ENCODE assay signal across 17 mouse cellular contexts in genomic region chr5:113952519-113952918, GRCm38 (mm10). TPM values are rescaled to one million over a fixed set of nuclear protein-coding genes. Genes with fewer than 3 reads are reported as not detected.
DNase-seq lines count a peak whose midpoint lies in the region; ATAC-seq and TF ChIP-seq lines count a peak whose summit lies in the region.
"Had no signal": no experiment of that assay in that cellular context is flagged by ENCODE, and none has a peak within 500 bp of the region (broad histone marks: within the 10 kb centered on the region; RNA-seq: fewer than 3 reads in every experiment).

No protein-coding gene starts in this region.

- no peaks in the 10 kb centered on the region for H3K79me3 ChIP-seq in C2C12 (ENCODE audit: low read depth)

- H3K9ac ChIP-seq in heart, embryonic 15.5 days, result no peak overlapping the region
- no peak overlapping the region for H3K9ac ChIP-seq in liver, embryonic 16.5 days (ENCODE audit: low read depth, low read length)
- no peak overlapping the region for H3K9ac ChIP-seq in forebrain, postnatal 0 days
- H3K9ac ChIP-seq: forebrain, embryonic 13.5 days; kidney, embryonic 15.5 days had no signal

- no peaks in the 10 kb centered on the region for H3K79me2 ChIP-seq in C2C12 (ENCODE audit: control insufficient read depth, insufficient read depth)

- peak overlapping the region; percentile 79 for H3K27ac ChIP-seq in heart, embryonic 15.5 days
- H3K27ac ChIP-seq in liver, embryonic 16.5 days (ENCODE audit: low read length), result peak overlapping the region; percentile 81
- no peak overlapping the region for H3K27ac ChIP-seq in forebrain, postnatal 0 days (ENCODE audit: low read depth, low read length)
- H3K27ac ChIP-seq: kidney, embryonic 15.5 days had no signal

- no peak for TF ChIP-seq CTCF in C2C12 (IDR thresholded peaks at IDR 0.05; ENCODE audit: control insufficient read depth, insufficient read depth, insufficient read length)
- TF ChIP-seq CTCF in forebrain, postnatal 0 days (IDR thresholded peaks at IDR 0.05; ENCODE audit: low read depth), result no peak

- no peak for ATAC-seq in heart, embryonic 15.5 days (replicated peaks; ENCODE audit: insufficient number of reproducible peaks, insufficient read depth, low FRiP score, low read depth)
- peak; percentile 66 for ATAC-seq in common myeloid progenitor, adult 5-6 weeks (replicated peaks; ENCODE audit: low read depth, poor library complexity, severe bottlenecking)
- ATAC-seq in liver, embryonic 16.5 days (ENCODE audit: low read depth), result no peak
- ATAC-seq in forebrain, postnatal 0 days, result no peak
- ATAC-seq: CD4-positive, CD25-positive, alpha-beta regulatory T cell, adult 4 months; forebrain, embryonic 13.5 days; Patski had no signal

- H3ac ChIP-seq in C2C12 (ENCODE audit: control insufficient read depth, insufficient read length, low read depth), result peak overlapping the region; percentile 12

- no peaks in the 10 kb centered on the region for H3K27me3 ChIP-seq in heart, embryonic 15.5 days
- no peaks in the 10 kb centered on the region for H3K27me3 ChIP-seq in C2C12 (ENCODE audit: control insufficient read depth, insufficient read depth, insufficient read length)
- no peaks in the 10 kb centered on the region for H3K27me3 ChIP-seq in liver, embryonic 16.5 days (ENCODE audit: control insufficient read depth, insufficient read depth, low read depth, low read length)
- H3K27me3 ChIP-seq in forebrain, postnatal 0 days (ENCODE audit: insufficient read depth, low read length), result no peaks in the 10 kb centered on the region
- H3K27me3 ChIP-seq: forebrain, embryonic 13.5 days; kidney, embryonic 15.5 days; Patski had no signal

- no peak overlapping the region for H3K4me2 ChIP-seq in heart, embryonic 15.5 days
- peak overlapping the region; percentile 44; the same call in 1 of the 2 replicates for H3K4me2 ChIP-seq in liver, embryonic 16.5 days (ENCODE audit: low read depth, low read length)
- H3K4me2 ChIP-seq in forebrain, postnatal 0 days (ENCODE audit: low read depth), result no peak overlapping the region
- H3K4me2 ChIP-seq: forebrain, embryonic 13.5 days; kidney, embryonic 15.5 days had no signal

- no peak for DNase-seq in heart, postnatal 14 days
- DNase-seq in forebrain, postnatal 0 days, result no peak
- no peak for DNase-seq in spleen, adult 12 weeks (ENCODE audit: low spot score)
- no peak for DNase-seq in frontal cortex, postnatal 14 days (ENCODE audit: low spot score in 2 of 2)
- DNase-seq: cerebellum, adult 8-10 months; left cerebral cortex, postnatal 4 days; right cerebral cortex, postnatal 25 days; thymus, postnatal 36 days had no signal

- H3K4me3 ChIP-seq in heart, embryonic 15.5 days, result no peak overlapping the region
- no peak overlapping the region for H3K4me3 ChIP-seq in C2C12 (ENCODE audit: insufficient read depth, poor library complexity, severe bottlenecking)
- H3K4me3 ChIP-seq in liver, embryonic 16.5 days (ENCODE audit: low read depth, low read length), result no peak overlapping the region
- no peak overlapping the region for H3K4me3 ChIP-seq in forebrain, postnatal 0 days (ENCODE audit: low read depth, low read length)
- H3K4me3 ChIP-seq: forebrain, embryonic 13.5 days; kidney, embryonic 15.5 days had no signal

- peaks cover 46% of the 10 kb centered on the region for H3K4me1 ChIP-seq in heart, embryonic 15.5 days (replicated peaks)
- peaks cover 27% of the 10 kb centered on the region for H3K4me1 ChIP-seq in liver, embryonic 16.5 days (ENCODE audit: control insufficient read depth, low read depth, low read length)
- no peaks in the 10 kb centered on the region for H3K4me1 ChIP-seq in forebrain, postnatal 0 days (ENCODE audit: insufficient read depth)

- no peaks in the 10 kb centered on the region for H3K9me3 ChIP-seq in heart, embryonic 15.5 days (replicated peaks)
- no peaks in the 10 kb centered on the region for H3K9me3 ChIP-seq in liver, embryonic 16.5 days (replicated peaks; ENCODE audit: control insufficient read depth, low read length)
- no peaks in the 10 kb centered on the region for H3K9me3 ChIP-seq in forebrain, postnatal 0 days (ENCODE audit: low read length)
- H3K9me3 ChIP-seq: forebrain, embryonic 13.5 days; kidney, embryonic 15.5 days had no signal

- 51% methylated on average over 10 of the region's 10 CpGs for WGBS in heart, embryonic 15.5 days
- 15% methylated on average over 10 of the region's 10 CpGs for WGBS in liver, embryonic 16.5 days (ENCODE audit: insufficient replicate concordance)
- 93% methylated on average over 10 of the region's 10 CpGs for WGBS in forebrain, postnatal 0 days

- intact Hi-C loops in heart, postnatal 14 days (cut with DNase I), result no loop called here

- H3K36me3 ChIP-seq in heart, embryonic 15.5 days, result peaks cover 47% of the 10 kb centered on the region
- H3K36me3 ChIP-seq in C2C12 (ENCODE audit: control insufficient read depth, insufficient read depth), result peaks cover 22% of the 10 kb centered on the region
- peaks cover 42% of the 10 kb centered on the region for H3K36me3 ChIP-seq in liver, embryonic 16.5 days (ENCODE audit: control insufficient read depth, insufficient read depth)
- peaks cover 58% of the 10 kb centered on the region for H3K36me3 ChIP-seq in forebrain, postnatal 0 days (ENCODE audit: insufficient read depth)

TF ChIP-seq in C2C12, 6 proteins besides CTCF, POLR2A, EP300 and RAD21:
- TF ChIP-seq MYOD1 (IDR thresholded peaks at IDR 0.05; ENCODE audit: control insufficient read depth, insufficient read length, low read depth) (peak; percentile 5), USF1 (IDR thresholded peaks at IDR 0.05; ENCODE audit: low read depth) (no peak)

RNA-seq across cellular contexts. Expression of gene Ssh1, which starts 41.2 kb away (rescaled TPM):
- 9.0 and 11.7 TPM in 2 replicates for polyA plus RNA-seq in heart, embryonic 15.5 days (2015; fragmentation: Nextera tagmentation; extraction: Ambion mirVana)
- 10 to 100 TPM; 13.0 to 13.9 TPM for total RNA-seq in heart, postnatal 14 days (2021)
- 3.7 TPM for polyA plus RNA-seq in C2C12 (2012; fragmentation: generic; extraction: Trizol)
- 3.3 and 7.0 TPM in 2 replicates for total RNA-seq in common myeloid progenitor, adult 5-6 weeks (2017)
- polyA plus RNA-seq in liver, embryonic 16.5 days (2015; fragmentation: Nextera tagmentation; extraction: Ambion mirVana), result 6.1 and 6.8 TPM in 2 replicates
- 7.9 and 11.5 TPM in 2 replicates for total RNA-seq in forebrain, postnatal 0 days (2014; rRNA removed)
- 8.2 and 10.4 TPM in 2 replicates for polyA plus RNA-seq in forebrain, postnatal 0 days (2015; fragmentation: Nextera tagmentation; extraction: Ambion mirVana)

RNA-seq across cellular contexts. Expression of gene Coro1c, which starts 44.0 kb away (rescaled TPM):
- polyA plus RNA-seq in heart, embryonic 15.5 days (2015; fragmentation: Nextera tagmentation; extraction: Ambion mirVana), result 72.7 and 95.4 TPM in 2 replicates
- 10 to 100 TPM; 41.1 to 51.1 TPM for total RNA-seq in heart, postnatal 14 days (2021)
- 156 TPM for polyA plus RNA-seq in C2C12 (2012; fragmentation: generic; extraction: Trizol)
- total RNA-seq in common myeloid progenitor, adult 5-6 weeks (2017), result 92.4 and 106 TPM in 2 replicates
- polyA plus RNA-seq in liver, embryonic 16.5 days (2015; fragmentation: Nextera tagmentation; extraction: Ambion mirVana), result 40.8 and 40.9 TPM in 2 replicates
- 159 and 178 TPM in 2 replicates for total RNA-seq in forebrain, postnatal 0 days (2014; rRNA removed)
- polyA plus RNA-seq in forebrain, postnatal 0 days (2015; fragmentation: Nextera tagmentation; extraction: Ambion mirVana), result 148 and 167 TPM in 2 replicates

RNA-seq across cellular contexts. Expression of gene Dao, which starts 51.0 kb away (rescaled TPM):
- not detected in 2 replicates for polyA plus RNA-seq in heart, embryonic 15.5 days (2015; fragmentation: Nextera tagmentation; extraction: Ambion mirVana)
- not detected for total RNA-seq in heart, postnatal 14 days (2021)
- not detected for polyA plus RNA-seq in C2C12 (2012; fragmentation: generic; extraction: Trizol)
- not detected in 2 replicates for total RNA-seq in common myeloid progenitor, adult 5-6 weeks (2017)
- 0.21 TPM in 1 of 2 replicates, not detected in the other for polyA plus RNA-seq in liver, embryonic 16.5 days (2015; fragmentation: Nextera tagmentation; extraction: Ambion mirVana)
- total RNA-seq in forebrain, postnatal 0 days (2014; rRNA removed), result not detected in 2 replicates
- not detected in 2 replicates for polyA plus RNA-seq in forebrain, postnatal 0 days (2015; fragmentation: Nextera tagmentation; extraction: Ambion mirVana)
- total RNA-seq: gastrocnemius, adult 8-10 months; left cerebral cortex, postnatal 4 days had no signal
- polyA plus RNA-seq: forebrain, embryonic 13.5 days had no signal
